Mouse (Mus musculus) liver (tissue): ENCODE measurements at regions not wholly inside any gene's neighbourhood (a gene's known extent, or its start where the extent isn't known, plus 50 kb on each side); places are given as distances from the start of the nearest gene placed in this dataset.
"Not testable (repeated sequence)": the region's sequence is repeated elsewhere in the genome, so short reads cannot be mapped to it uniquely, and the experiment has no call there.

ENCODE experiments used
- DNase-seq: peaks from one replicate; pipeline ENCODE4 v3.0.0-alpha.2; 2020; ENCODE audit warnings: mixed read lengths

- DNase-seq, result no peak
These were observed 701.1 kb upstream of the Nr2f1 start for GRCm38 (mm10) chr13:78900693-78901092.

GRCm38 (mm10) chr13:78892252-78892651, 692.7 kb upstream of the Nr2f1 start:
- no peak for DNase-seq

GRCm38 (mm10) chr13:78883062-78883461, 683.5 kb upstream of the Nr2f1 start:
- DNase-seq, result no peak

- DNase-seq, result no peak
These were observed 673.0 kb upstream of the Nr2f1 start for GRCm38 (mm10) chr13:78872582-78872981.

GRCm38 (mm10) chr13:78871976-78872375, 672.4 kb upstream of the Nr2f1 start:
- DNase-seq, result no peak

GRCm38 (mm10) chr13:78871254-78871653, 671.7 kb upstream of the Nr2f1 start:
- no peak for DNase-seq

GRCm38 (mm10) chr13:78824357-78824756, 624.8 kb upstream of the Nr2f1 start:
- not testable (repeated sequence) for DNase-seq

- no peak for DNase-seq
These were observed 610.1 kb upstream of the Nr2f1 start for GRCm38 (mm10) chr13:78809656-78810055.

GRCm38 (mm10) chr13:78802838-78803124, 603.2 kb upstream of the Nr2f1 start:
- DNase-seq, result no peak

GRCm38 (mm10) chr13:78802011-78802837, 602.7 kb upstream of the Nr2f1 start:
- DNase-seq, result no peak

GRCm38 (mm10) chr13:78799641-78800040, 600.1 kb upstream of the Nr2f1 start:
- no peak for DNase-seq

GRCm38 (mm10) chr13:78795228-78795627, 595.7 kb upstream of the Nr2f1 start:
- no peak for DNase-seq

GRCm38 (mm10) chr13:78784285-78784684, 584.7 kb upstream of the Nr2f1 start:
- no peak for DNase-seq

GRCm38 (mm10) chr13:78783591-78784240, 584.2 kb upstream of the Nr2f1 start:
- DNase-seq, result no peak
